Mouse (Mus musculus) cortical plate, adult 2 months (tissue): ENCODE data around the gene Tshr.

Experiments used
- CTCF ChIP-seq: fragments of 200-500 bp; IDR thresholded peaks from 2 replicates; pipeline ENCODE4 v1.5.1; 2011; ENCODE audit warnings: mild to moderate bottlenecking, control low read depth, low read length; ENCODE audit not compliant: insufficient read depth; ENCODE audit errors: extremely low read depth
- POLR2A ChIP-seq: fragments of 200-500 bp; IDR thresholded peaks from 2 replicates; pipeline ENCODE4 v1.6.1; 2011; ENCODE audit warnings: mild to moderate bottlenecking, low read length, control low read depth; ENCODE audit not compliant: insufficient read depth; ENCODE audit errors: extremely low read depth

DNA sequence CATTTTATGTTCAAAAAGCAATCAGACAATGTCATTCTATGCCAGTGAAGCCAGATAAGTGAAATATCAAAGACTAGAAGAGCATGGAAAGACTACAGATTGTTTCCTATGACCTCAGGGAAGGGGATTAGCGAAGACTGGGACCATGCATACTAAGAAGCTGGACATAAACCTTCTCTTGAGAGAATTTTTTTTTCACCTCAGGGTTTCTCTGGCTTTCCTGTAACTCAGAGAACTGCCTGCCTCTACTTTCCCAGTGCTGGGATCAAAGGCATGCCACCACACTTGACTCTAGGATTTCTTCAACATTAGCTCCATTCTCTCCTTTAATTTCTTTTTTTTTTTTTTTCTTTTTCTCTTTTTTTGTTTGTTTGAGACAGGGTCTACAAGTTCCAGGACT, 206.8 kb downstream of the Tshr start:
- TF ChIP-seq CTCF (no peak), POLR2A (no peak)
